Mouse (Mus musculus): Measurements from ENCODE around the gene Gm10518. TPM values are rescaled to one million over a fixed set of nuclear protein-coding genes. Genes with fewer than 3 reads are reported as not detected.

Gm10518 gene
- polyA plus RNA-seq, 1 experiment from 2014 or later = 0.17 TPM

DNA sequence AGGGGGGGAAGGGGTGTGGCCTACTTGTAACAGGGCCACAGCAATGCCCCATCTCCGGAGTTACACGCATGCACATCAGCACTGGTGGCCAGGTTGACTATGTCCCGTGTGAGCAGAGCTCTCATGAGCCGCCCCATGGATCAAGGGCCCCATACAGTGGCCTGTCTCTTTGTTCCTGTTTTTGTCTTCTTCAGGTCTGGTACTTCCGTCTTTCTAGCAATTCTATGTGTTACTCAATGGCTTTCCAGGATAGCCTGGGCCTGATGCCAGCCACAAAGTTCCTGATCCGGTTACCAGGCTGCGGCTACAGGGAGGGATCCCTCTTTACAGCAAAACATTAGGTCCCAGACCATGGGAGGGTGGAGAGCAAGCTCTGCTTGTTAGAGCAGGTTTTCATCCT lies 39.4 kb downstream of the Gm10518 start:
- Histone ChIP-seq H3K27ac (no peak overlapping the region), H3K9me3 (no peaks in the 10 kb centered on the region), H3K27me3 (ENCODE audit: poor library complexity, severe bottlenecking) (no peaks in the 10 kb centered on the region; the same call in 1 of the 2 replicates), H3K4me3 (no peak overlapping the region), H3K4me1 (peaks cover 4% of the 10 kb centered on the region), H3K36me3 (replicated peaks) (no peaks in the 10 kb centered on the region)
- 90% methylated on average over 7 of the region's 7 CpGs for WGBS
- no peak for DNase-seq (ENCODE audit: extremely low spot score, low spot score)

DNA sequence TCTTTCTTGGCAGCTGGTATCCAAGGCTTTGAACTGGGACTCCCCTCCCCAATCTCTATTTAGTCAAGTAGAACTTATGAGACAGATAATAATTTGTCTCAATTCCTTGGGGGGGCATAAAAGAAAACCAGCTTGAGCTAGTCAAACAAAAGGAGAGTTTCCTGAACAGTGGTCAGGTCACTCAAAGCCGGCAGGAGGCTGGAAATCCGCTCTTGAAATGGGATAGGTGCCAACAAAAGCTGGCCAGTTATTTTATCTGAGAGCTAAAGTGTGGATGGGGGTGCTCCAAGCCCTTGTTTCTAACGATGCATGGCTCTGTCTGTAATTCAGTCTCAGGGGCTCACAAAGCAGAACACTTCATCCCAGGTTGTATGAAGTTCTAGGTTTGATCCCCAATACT lies 40.8 kb downstream of the Gm10518 start:
- 47% methylated on average over 3 of the region's 3 CpGs for WGBS
- no peaks in the 10 kb centered on the region for H3K36me3 ChIP-seq (replicated peaks)
- DNase-seq (ENCODE audit: extremely low spot score, low spot score) = no peak
- peaks cover 4% of the 10 kb centered on the region; the same call in 1 of the 2 replicates for H3K27me3 ChIP-seq (ENCODE audit: poor library complexity, severe bottlenecking)
- H3K27ac ChIP-seq = no peak overlapping the region
- no peaks in the 10 kb centered on the region for H3K9me3 ChIP-seq
- H3K4me1 ChIP-seq = peaks cover 10% of the 10 kb centered on the region
- H3K4me3 ChIP-seq = no peak overlapping the region

DNA sequence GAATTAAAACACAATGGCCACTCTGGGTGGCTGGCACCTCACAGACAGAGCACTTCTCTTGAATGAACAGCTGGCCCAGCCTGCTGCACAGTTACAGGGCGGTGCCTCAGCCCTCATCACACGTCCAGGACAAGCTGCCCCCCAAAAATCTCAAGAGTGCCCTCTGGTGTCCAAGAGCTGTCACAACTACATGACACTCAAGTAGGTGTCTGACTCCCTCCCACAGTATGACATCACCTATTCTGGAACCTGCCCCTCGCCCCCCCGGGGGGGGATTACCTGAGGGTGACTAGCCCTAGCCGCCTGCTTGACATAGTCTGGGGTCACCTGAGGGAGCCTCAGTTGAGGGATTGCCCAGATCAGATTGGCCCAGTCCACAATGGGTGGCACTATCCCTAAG lies 41.7 kb downstream of the Gm10518 start:
- no peaks in the 10 kb centered on the region for H3K36me3 ChIP-seq (replicated peaks)
- peaks cover 10% of the 10 kb centered on the region for H3K4me1 ChIP-seq
- peaks cover 5% of the 10 kb centered on the region; the same call in 1 of the 2 replicates for H3K27me3 ChIP-seq (ENCODE audit: poor library complexity, severe bottlenecking)
- no peak overlapping the region for H3K4me3 ChIP-seq
- 18% methylated on average over 5 of the region's 5 CpGs for WGBS
- H3K9me3 ChIP-seq = no peaks in the 10 kb centered on the region
- no peak overlapping the region for H3K27ac ChIP-seq
- peak; percentile 50 for DNase-seq (ENCODE audit: extremely low spot score, low spot score)

DNA sequence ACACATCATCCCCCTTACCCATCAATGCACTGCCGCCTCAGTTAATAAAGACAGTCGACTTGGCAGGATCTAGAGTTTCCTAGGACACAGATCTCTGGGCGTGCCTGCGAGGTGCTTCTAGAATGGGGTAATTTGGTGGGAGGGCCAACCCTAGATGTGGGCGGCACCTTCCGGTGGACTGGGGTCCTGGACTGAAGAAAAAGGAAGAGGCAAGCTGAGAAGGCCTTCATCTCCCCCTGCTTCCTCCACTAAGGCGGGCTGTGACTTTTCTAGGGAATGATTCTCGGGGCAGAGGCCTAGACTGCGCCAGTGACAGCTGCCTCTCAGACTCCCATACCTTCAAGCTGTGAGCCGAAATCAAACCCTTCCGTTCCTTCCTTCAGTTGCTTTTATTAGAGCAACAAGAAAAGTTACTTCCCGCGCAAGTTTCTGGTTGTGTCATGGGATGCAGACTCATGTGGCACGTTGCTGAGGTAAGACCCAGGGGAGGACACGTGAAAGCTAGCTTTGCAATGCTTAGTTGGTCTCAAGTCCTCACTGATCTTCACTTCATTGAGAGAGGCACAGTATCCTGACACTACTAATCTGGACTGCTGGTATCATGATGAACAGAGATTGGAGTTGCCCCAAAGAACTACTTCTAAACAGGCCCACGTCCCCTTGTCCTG lies 42.8 kb downstream of the Gm10518 start:
- 89% methylated on average over 16 of the region's 16 CpGs for WGBS

DNA sequence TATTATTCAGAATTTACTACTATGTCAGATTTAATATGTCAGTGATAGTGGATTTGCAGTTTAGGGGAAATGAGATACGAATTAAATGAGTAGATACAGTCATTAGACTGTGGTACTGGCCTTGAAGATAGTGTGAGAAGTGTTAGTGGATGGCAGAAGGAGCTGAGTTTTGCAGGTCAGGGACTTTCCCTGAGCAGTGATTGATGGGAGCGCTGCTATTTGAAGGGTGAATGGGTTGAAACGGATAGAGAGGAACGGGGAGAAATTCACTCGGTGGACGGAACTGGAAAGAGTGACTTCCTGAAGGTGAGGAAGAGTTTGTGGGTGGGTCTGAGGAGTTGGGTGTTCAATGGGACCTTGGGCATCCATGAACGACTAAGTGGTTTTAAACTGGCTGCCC lies 44.0 kb downstream of the Gm10518 start:
- H3K4me1 ChIP-seq = peaks cover 10% of the 10 kb centered on the region
- no peak for DNase-seq (ENCODE audit: extremely low spot score, low spot score)
- WGBS = 59% methylated on average over 7 of the region's 7 CpGs
- peaks cover 5% of the 10 kb centered on the region; the same call in 1 of the 2 replicates for H3K27me3 ChIP-seq (ENCODE audit: poor library complexity, severe bottlenecking)
- no peaks in the 10 kb centered on the region for H3K36me3 ChIP-seq (replicated peaks)
- H3K27ac ChIP-seq = 0 out of 2 replicates have a peak overlapping the region, but pooled peaks have one; percentile 83
- H3K4me3 ChIP-seq = no peak overlapping the region
- no peaks in the 10 kb centered on the region for H3K9me3 ChIP-seq

More for the DNA sequence above, 42.8 kb downstream of the Gm10518 start:
- Histone ChIP-seq H3K4me3 (no peak overlapping the region), H3K36me3 (replicated peaks) (no peaks in the 10 kb centered on the region), H3K27ac (no peak overlapping the region), H3K4me1 (peaks cover 10% of the 10 kb centered on the region), H3K27me3 (ENCODE audit: poor library complexity, severe bottlenecking) (peaks cover 5% of the 10 kb centered on the region; the same call in 1 of the 2 replicates), H3K9me3 (no peaks in the 10 kb centered on the region)
- no peak for DNase-seq (ENCODE audit: extremely low spot score, low spot score)

DNA sequence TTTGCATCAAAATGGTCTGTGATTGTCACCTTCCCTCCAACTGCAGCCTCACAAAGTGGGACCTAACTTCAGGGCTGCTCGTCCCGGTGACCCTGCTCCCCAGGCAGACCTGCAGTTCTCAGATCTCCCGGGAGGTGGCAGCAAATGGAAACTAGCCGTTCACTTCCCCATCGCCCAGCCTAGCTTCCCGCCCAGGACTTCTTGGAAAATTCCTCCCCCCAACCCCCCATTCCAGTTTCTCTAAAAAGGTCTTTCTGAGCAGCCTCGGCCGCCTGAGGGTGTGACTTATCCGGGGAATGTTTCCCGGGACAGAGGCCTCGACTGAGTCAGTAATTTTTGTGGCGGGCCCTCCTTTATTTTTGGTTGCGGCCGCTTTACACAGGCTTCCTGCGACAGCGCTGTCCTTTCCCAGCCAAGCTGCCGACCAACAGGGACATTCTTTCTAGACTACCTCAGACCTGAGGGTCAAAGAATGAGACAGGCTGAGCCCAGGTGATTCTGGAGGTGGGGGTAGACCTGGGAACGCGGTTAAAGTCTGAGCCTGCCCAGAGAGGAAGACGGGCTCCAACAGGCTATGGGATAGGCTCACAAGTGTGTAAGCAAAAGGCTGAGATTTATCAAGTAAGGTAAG lies 44.7 kb downstream of the Gm10518 start:
- peak; percentile 88 for DNase-seq (ENCODE audit: extremely low spot score, low spot score)
- no peaks in the 10 kb centered on the region for H3K9me3 ChIP-seq
- H3K36me3 ChIP-seq (replicated peaks) = no peaks in the 10 kb centered on the region
- 3% methylated on average over 20 of the region's 20 CpGs for WGBS
- peak overlapping the region; percentile 83 for H3K27ac ChIP-seq
- peak overlapping the region; percentile 52 for H3K4me3 ChIP-seq
- H3K27me3 ChIP-seq (ENCODE audit: poor library complexity, severe bottlenecking) = peaks cover 5% of the 10 kb centered on the region; the same call in 1 of the 2 replicates
- H3K4me1 ChIP-seq = peaks cover 10% of the 10 kb centered on the region

DNA sequence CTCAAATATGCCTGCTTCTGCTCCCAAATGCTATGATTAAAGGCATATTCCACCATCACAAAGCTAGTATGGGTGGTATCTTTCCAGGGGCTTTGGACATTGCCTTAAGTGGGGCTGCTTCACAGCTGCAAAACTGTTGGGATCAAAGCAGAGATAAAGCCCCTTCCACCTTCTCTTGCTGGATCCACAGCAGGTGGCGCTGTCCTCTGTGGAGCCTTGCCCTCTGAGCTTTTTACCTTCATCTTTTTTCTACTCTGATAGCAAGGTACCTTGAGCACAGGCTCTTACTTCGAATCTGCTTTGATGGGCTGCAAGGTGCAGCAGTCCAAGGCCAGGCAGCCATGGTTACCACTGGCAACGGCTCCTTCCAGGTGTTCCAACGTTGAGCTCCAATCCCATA lies 50.2 kb downstream of the Gm10518 start:
- no peak for DNase-seq (ENCODE audit: extremely low spot score, low spot score)
- no peaks in the 10 kb centered on the region for H3K9me3 ChIP-seq
- no peak overlapping the region for H3K4me3 ChIP-seq
- no peaks in the 10 kb centered on the region for H3K36me3 ChIP-seq (replicated peaks)
- H3K27me3 ChIP-seq (ENCODE audit: poor library complexity, severe bottlenecking) = peaks cover 5% of the 10 kb centered on the region; the same call in 1 of the 2 replicates
- WGBS = 45% methylated on average over 4 of the region's 4 CpGs
- H3K27ac ChIP-seq = no peak overlapping the region
- peaks cover 4% of the 10 kb centered on the region; the same call in 1 of the 2 replicates for H3K4me1 ChIP-seq

Other genes starting within 250 kb of the Gm10518 start
- 67.8 and 70.1 TPM in 2 replicates for gene Sccpdh, start 135.2 kb upstream of the Gm10518 start, polyA plus RNA-seq (2016; fragmentation: Nextera tagmentation; extraction: Ambion mirVana)
- gene Kif28, start 58.1 kb upstream of the Gm10518 start, polyA plus RNA-seq (2016; fragmentation: Nextera tagmentation; extraction: Ambion mirVana) = not detected in 2 replicates
- 33.0 and 34.5 TPM in 2 replicates for gene Ahctf1, start 304 bp downstream of the Gm10518 start, polyA plus RNA-seq (2016; fragmentation: Nextera tagmentation; extraction: Ambion mirVana)
- gene Cdc42bpa, start 157.1 kb downstream of the Gm10518 start, polyA plus RNA-seq (2016; fragmentation: Nextera tagmentation; extraction: Ambion mirVana) = 11.1 and 12.2 TPM in 2 replicates